Mouse (Mus musculus) activated CD4-positive, CD25-positive, alpha-beta regulatory T cell, adult 4 months (primary cell): ENCODE data around the gene Zfp74. TPM values are rescaled to one million over a fixed set of nuclear protein-coding genes. Genes with fewer than 3 reads are reported as not detected.
"Not testable (repeated sequence)": the region's sequence is repeated elsewhere in the genome, so short reads cannot be mapped to it uniquely, and the experiment has no call there.

Experiments used
- ATAC-seq: one replicate; pipeline ENCODE4 v1.8.0; 2017
- polyA plus RNA-seq, 2 experiments: library from polyadenylated mRNA; unstranded; fragments of 100-300 nt; shearing (Covaris generic); gene quantifications; one replicate each; pipeline ENCODE4 v1.2.1; 2017

The Zfp74 gene
- polyA plus RNA-seq = 1 to 10 TPM; 4.0 to 4.5 TPM

DNA sequence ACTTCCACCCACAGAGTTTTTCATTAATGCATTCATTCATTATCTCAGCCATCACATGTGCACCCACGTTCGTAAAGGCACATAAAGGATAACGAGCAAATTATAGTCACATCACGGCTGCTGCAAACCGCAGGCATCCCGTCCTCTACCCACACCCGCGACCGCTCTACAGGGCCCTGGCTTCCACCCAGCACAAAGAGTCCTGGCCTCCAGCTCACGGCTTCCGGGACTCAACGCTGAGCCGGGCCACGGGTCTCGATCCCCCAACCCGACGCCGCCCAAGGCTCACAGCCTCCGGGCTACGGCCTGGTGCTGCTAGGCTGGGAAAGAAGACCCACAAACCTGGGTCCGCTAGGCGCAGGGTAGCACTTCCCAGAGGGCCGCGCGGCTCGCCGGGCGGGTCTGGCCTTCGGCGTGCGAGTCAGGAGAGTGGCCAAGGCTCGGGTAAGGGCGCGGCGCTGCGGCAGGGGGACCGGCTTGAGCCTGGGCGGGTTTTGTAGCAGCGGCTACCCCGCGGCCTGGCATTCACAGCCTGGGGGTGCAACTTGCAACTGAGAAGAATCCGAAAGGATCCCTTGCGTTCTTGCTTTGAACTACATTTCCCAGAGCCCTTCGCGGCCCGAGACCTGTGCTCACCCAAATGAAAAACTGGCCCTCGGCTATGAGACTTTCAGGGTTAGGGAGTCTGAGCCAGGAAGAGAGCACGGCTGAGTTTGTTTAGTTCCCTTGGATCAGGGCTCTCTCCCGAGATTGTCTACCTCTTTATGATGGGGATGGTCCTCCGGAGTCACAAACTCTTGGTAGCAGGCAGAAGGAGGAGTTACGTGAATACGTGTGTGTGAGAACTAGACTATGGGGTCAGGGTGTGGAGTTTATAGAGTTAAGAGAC, at the start of gene Zfp74:
Gene Zfp74, minus strand, starts transcription at position 577 of the 889 bp plus-strand sequence.
- peak; percentile 94 for ATAC-seq

DNA sequence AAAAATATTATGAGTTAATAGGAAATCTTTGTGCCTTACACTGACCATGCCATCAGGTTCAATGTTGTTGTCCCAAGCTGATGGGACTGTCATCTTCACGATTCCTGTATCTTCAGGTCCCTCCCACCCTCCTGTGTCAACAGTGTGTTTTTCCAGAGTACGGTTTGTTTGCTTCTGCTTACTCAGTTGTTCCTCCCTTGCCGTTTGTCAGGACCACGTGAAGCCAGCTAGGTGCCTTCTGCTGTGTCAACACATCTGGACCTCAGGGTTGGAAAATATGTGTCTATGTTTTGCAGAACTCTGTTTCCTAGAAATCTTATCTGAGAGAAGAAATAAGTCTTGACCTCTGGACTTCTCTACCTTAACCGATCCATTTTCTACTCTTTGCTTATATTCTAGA, 46.7 kb upstream of the Zfp74 start:
- ATAC-seq = no peak

DNA sequence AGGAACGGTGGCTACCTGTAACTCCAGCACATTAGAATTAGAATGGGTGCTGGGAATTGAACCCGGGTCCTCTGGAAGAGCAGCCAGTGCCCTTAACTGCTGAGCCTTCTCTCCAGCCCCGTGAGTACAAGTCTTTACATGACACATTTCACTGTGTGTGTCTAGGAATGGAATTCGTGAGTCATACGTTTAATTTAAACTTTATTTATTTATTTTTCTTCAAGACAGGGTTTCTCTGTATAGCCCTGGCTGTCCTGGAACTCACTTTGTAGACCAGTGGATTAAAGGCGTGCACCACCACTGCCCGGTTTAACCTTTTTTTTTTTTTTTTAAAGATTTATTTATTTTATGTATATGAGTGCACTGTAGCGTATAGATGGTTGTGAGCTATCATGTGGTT, 41.2 kb upstream of the Zfp74 start:
- ATAC-seq = no peak

DNA sequence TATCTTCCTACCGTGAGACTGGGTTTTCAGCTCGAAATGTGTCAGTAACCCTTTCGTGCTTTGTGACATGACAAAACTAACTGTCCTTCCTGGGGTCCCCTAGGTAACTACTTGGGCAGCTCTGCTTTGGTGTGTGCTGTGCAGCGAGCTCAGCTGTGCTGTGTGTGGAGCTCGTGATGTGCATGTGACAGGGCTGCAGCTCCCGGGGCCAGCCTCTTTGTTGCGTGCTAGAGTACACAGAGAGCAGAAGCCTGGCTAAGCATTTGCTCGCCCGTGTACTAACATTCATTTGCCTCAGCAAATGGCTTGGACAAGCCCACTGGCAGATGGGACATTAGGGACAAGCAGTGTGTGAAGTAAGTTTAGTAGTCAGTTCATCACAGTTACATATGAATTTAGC, 39.5 kb upstream of the Zfp74 start:
- ATAC-seq = no peak

DNA sequence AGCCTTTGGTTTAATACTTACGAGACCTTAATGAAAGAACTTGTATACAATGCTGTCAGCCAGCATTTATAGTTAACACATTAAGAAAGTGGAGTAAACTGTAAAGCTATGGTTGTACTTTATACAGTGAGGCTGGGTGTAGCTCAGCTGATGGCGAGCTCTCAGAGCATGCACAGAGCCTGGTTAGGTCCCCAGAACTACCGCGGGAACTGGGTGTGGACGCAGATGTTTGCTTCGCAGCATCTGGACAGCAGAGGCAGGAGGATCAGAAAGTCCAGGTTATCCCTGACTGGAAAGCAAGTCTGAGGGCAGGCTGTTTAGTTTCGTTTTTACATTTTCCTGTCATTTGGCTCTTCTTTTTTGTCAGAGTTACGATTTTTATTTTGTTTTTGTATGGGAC, 38.8 kb upstream of the Zfp74 start:
- no peak for ATAC-seq

DNA sequence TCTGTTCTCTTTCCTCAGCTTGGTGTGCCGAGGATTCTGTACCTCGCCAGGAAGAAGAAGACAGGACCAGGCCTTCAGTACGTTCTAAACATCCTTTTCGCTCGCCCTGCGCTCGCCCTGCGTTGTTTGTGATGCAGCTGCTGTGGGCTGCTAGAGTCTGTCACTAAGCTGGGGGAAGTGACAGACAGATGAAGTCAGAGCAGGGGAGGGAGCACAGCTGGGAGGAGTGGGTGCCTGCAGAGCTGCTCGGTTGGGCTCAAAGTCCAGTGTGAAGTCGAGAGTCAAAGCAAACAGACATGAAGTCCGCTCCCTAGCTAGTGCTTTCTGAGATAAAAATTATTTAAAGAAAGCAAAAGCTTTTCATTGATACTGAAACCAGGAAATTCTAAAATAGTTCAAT, 35.1 kb upstream of the Zfp74 start:
- ATAC-seq = no peak

DNA sequence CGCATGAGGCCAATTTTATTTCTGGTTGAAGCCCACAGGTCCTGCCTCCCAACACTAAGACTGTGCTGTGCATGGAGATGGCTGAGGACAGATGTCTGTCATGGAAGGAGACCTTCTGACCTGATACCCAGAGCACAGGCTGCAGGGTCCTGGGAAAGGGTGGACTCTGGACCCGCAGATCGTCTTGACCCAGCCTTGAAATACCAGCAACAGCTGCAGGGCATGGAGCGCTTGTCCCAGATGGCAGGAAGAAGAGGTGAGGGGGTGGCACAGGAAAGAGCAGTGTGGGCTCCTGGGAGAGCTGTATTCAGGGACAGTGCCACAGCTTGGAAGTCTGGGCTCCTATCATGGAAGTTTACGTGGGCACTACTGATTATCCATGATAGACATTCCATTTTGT, 33.7 kb upstream of the Zfp74 start:
- ATAC-seq = no peak

DNA sequence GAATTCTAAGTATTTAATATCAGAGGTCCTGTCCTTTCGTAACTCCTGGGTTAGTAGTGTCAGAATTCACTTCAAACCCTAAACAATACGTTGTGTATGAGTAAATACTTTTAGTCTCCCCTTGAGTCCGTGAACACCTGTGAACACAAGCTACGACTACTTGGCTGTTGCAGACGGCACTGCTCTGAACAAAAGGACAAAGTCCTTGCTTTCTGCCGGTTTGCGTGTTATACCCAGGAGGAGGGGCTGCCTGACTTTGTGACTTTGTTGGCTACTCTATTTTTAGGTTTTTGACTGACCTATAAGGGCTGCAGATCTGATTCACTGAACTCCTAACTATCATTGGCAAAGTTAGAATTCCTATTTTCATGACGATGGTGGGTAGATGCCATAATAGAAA, 32.2 kb upstream of the Zfp74 start:
- ATAC-seq = no peak

DNA sequence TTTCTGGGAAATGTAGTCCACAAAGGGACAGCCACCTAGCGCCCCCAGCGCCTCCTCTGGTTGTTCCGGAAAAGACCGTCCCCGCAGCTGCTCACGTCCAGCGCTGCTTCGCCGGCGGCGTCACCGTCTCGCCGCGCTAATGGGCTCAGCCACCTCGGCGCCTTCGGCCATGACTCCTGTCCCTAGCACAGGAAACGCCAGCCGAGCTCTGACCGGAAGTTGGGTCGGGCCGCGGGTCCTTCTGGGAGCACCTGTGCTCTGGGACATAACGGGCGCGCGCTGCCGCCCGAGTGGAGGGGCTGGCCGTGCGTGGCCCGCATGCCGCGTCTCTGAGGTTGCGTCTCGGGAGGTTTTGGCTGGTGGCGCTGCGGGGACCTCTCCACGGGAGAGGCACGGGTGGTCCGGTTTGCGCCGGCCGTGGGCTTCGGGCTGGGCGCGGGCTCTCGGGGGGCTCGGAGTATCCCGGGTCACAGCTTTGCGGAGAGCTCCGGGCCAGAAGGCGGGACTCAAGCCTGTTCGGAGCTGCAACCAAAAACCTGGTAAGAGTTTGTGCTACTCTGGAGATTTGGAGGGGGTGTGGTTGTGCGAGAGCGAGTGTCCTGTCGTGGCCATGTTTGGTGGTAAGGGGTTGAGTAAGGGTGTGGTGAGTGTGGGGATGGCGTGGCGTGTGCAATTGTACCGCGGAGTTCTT, 29.9 kb upstream of the Zfp74 start, which contains the start of gene Zfp568:
Gene Zfp568, plus strand, starts transcription at position 266 of the 691 bp plus-strand sequence.
- ATAC-seq = peak; percentile 77

DNA sequence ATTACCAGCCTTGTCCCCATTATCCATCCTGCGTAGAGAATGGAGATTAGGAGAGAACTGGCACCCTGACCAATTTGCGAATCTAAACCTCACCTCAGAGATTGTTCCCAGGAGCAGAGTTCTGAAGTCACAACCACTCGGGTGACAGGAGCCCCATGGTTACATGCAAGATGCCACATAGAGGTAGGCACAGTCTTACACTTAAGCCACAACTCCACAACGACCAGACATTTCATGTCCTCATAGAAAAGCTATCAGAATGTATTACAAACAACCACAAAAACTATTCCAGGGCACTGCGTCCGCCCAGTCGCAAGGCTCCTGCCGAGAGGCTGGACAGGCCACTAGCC, 29.4 kb upstream of the Zfp74 start:
- ATAC-seq = no peak

DNA sequence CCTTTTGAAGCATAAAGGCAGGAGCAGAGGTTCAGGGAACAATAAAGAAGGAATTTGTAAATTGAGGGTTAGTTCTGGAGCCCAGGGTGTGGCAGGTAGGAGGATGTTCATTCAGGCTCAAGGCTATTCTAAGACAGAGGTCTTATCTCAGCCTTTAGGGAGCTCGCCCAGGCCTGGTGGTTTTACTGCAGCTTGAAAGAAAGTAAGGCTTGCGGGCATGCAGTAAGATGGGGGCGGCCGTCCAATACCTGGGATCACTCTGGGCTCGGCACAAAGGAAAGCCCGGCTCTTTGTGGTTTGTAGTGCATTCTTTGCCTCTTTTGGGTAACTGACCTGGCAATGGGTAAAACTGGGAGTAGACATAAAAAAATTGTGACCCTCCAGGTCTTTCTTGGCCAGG, 29.0 kb upstream of the Zfp74 start:
- ATAC-seq = no peak

DNA sequence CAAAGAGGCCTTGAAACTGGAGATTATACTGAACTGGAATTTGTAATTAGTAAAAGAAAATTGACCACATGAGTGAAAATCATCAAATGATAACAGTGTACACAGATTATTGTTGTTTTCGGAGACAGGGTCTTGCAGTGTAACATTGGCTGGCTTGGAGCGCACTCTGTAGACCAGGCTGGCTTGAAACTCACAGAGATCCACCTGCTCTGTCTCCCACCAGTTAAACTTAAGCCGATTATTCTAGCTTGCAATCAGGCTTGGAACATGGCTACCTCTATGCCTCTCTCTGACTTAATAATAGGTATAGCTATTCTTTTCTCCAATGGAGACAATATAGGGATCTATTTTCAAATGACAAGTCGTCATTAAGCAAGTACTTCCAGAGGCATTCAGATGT, 28.5 kb upstream of the Zfp74 start:
- ATAC-seq = no peak

DNA sequence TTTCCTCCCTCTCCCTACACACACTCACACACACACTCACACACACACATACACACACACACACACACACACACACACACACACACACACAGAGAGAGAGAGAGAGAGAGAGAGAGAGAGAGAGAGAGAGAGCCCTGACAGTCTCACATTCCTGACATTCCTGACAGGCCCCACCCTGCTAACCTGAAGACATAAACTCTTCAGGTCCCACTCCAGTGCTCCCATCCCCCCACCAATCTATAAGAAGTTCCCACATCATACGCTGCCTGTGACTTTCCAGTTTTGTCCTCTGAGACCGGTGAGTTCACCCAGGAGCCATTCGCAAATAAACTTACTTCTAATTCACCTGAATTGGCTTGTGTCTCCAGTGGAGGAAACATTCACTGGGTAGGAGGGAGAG, 28.0 kb upstream of the Zfp74 start:
- no peak for ATAC-seq

DNA sequence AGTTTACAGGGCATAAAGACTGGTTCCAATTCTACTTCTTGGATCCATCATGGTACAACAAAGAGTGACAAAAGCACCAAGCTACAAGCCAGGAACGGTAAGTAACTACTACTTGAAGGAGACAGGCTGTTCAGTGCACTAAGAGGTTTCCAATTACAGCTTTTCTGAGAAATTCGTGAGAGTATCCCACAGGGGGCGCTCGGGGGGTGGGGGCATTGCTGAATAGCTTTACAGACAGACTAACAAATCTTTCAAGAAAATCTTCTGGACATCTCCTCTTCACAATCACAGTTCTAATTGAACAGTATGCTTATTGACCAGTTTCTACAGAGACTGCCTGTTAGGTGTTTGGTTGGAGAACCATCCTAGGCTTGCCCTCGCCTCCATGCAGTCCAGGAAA, 27.6 kb upstream of the Zfp74 start:
- ATAC-seq = no peak

DNA sequence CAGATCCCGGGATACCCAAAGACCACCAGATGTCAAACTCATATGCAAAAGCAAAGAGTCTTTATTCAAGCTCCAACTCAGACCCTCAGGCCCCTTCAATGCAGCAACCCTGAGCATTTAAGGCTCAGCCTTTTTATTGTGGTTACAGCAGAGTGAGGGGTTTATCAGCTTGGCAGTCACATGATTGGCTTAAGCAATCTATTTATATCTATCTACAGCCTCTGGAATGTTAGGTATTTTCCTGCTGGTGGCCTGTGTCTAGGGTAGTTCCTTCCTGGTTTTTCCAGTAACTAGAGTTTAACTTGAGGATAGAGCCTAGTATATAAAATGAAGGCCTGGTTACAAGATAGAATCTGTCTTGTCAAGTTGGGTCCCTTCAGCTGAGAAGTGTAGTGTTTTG, 26.9 kb upstream of the Zfp74 start:
- no peak for ATAC-seq

DNA sequence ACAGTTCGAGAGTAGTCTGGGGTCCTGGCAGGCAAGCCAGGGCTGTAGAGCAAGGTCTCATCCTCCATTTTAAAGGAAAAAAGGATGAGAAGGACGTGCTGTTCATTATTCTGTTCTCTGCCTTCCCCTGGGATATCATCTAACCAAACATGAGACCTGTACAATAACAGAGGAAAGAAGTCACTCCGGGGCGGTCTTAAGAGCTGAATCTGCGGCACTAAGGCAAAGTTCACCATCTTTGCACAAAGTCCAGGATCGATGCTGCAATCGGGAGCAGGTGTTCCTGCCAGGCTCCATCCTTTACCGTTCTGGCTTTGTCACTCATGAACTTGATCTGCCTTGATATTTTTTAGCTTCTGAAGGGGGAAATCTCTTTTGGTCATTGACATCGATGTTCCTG, 16.8 kb upstream of the Zfp74 start:
- ATAC-seq = no peak

DNA sequence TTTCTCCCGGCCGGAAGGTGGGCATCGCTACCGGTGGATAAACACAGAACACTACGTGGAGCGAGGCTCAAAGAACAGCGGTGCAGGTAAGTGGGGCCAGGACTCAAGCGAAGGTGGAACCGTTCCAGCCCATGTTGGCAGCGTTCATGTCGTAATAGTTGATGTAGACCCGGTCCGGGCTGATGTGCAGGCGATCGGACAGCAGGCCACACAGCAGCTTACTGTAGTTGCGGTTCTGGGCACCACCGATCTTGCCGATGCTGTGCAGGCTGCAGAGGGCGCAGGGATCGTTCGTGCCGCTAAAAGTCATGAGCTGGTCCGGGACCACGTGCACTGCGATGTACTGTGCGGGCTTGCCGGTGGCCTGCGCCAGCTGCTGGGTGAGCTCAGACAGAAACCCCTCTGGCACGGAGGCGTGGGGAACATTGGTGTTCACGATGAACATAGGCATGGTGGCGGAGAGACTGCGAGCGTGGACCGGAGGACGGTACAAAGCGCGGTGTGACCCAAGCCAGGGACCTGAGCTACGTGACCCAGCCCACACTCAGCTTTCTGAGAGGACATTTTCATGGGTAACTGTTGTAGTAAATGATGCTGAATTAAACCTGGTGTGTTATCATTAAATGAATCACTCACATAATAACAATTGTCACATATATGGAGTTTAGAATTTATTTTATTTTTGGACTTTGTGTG, 11.4 kb upstream of the Zfp74 start:
- ATAC-seq = not testable (repeated sequence)

DNA sequence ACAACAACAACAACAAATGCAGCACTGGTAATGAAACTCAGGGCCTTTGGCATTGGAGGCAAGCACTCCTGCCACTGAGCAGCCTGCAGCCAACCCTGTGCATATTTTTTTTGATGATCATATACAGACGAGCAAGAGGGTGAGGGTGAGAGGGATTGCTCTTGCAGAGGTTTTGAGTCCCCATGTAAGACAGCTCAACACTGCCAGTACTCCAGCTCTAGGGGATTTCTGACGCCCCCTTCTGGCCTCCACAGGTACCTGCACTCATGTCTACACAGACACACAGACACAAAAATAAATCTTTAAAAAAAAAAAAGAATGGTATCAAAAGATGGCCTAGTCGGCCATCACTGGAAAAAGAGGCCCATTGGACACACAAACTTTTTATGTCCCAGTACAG, 5.1 kb upstream of the Zfp74 start:
- no peak for ATAC-seq

DNA sequence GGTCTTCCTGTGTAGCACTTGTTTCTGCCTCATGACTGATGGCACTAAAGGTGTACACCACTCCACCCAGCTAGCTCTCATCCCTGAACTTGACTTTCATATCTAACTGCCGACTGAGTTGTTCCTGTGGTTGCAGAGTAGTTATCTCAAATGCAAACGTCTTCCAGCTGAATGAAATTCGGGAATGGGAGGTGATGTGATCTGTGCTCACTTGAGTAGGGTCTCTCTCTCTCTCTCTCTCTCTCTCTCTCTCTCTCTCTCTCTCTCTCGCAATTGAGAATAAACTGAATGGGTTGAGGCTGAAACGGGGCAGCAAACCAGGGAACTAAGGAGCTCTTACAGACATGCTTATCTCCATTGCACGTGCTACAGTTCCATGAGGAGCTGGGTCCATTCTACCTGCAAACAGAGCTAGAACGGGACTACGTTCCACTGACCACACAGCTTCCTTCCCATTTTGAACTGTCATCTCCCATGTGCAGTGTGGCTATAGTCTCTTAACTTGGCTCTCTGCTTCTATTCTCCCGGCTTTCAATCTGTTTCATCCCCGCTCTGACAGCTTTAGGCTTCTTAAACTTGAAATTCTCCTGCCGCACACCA, 4.3 kb upstream of the Zfp74 start:
- ATAC-seq = no peak

DNA sequence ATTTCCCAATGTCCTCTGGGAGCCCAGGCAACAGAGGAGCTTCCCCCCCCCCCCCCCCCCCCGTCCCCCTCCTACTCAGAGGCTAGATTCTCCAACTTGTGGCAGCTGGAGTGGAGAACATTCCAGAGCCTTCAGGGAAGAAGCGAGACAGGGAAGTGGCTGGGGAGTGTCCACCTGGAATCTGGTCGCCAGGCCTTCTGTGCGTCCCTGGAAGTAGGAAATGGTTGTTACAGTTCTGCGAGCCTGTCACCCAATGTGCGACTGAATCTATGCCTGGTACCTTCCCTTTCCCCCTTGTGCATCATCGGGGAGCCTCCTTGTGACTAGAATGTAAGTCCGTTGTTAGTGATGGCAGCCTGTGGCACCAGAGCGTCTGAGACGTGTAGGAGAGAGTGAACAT, 2.4 kb upstream of the Zfp74 start:
- ATAC-seq = no peak

DNA sequence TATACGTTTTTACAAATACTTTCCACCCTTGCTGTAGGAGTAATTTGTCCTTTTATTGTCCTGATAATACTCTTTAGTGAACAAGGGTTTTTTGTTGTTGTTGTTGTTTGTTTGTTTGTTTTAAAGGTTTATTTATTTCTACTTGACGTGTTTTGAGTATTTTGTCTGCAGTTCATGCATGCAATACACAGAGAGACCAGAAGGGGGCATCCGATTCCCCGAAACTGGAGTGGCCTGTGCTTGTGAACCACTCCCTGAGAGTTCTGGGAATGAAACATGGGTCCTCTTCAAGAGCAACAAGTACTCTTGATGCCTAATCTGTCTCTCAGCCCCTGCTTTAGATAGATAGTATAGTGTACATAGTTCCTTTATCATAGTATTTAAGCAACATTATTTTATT, 842 bp upstream of the Zfp74 start:
- ATAC-seq = no peak

DNA sequence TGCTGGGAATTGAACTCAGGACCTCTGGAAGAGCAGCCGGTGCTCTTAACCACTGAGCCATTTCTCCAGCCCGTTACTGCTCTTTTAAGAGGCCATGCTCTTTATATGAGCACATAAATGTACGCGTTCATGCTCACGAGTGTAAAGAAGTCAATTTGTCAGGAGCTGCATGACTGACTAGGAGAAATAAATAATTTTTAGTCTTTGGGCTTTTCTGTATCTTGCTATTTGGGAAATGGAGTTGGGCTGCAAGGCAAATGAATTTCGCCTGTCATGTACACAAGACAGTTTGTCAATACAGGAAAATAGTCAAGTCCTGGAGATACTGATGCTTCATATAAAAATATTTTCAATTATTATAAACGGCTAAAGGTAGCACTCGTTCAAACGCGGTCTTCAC, 803 bp downstream of the Zfp74 start:
- ATAC-seq = no peak

DNA sequence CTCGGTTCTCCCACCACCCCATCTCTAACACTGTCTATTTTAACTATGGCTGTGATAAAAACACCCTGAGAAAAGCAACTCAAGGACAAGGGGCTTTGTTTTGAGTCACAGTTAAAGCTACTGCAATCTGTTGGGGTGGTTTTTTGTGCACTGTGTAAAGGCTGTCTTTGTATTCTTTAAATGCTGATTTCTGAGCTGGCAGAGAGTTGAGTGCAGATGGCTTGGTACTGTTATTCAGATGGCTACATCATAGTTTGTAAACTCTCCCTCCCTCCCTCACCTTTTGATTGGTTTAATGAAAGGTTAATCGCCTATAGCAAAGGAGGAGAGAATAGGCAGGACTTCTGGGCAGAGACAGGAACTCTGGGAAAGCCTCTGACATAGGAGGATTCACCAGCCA, 9.7 kb downstream of the Zfp74 start:
- ATAC-seq = no peak
